Mouse (Mus musculus) olfactory bulb, adult 2 months (tissue): ENCODE measurements around the gene Mr1.

ENCODE experiments used
- CTCF ChIP-seq: fragments of 200-500 bp; IDR thresholded peaks from 2 replicates; pipeline ENCODE4 v1.5.1; 2012; ENCODE audit warnings: low read depth, mild to moderate bottlenecking, low read length, moderate library complexity; ENCODE audit not compliant: insufficient read depth
- POLR2A ChIP-seq: fragments of 200-500 bp; IDR thresholded peaks from 2 replicates; pipeline ENCODE4 v1.6.1; 2012; ENCODE audit warnings: mild to moderate bottlenecking, low read depth, low read length, moderate library complexity; ENCODE audit not compliant: insufficient read depth

- no peak for TF ChIP-seq CTCF
- TF ChIP-seq POLR2A = no peak
Observed at GRCm38 (mm10) chr1:155158970-155159484, 12.4 kb upstream of the Mr1 start.
